Mouse (Mus musculus): Measurements from ENCODE around the gene Fgd3.

The Fgd3 gene

DNA sequence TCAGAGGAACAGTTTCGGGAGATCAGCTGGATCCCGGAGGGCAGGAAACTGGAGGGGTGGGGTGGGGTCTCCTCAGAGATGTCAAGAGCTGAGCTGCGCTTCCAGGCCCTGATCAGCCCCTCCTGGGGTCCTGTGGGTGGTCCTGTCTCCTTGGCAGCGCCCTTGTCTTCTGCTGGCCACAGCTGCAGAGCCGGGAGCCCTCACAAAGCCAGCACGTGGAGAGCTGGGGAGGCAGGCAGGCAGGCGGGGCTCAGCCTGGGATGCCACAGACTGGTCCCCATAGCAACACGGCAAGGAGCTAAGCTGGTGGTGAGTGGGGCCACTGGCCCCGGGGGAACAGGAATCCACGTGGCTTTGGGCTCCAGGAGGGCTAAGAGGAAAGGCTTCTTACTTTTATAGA, at the start of gene Fgd3:
TSS of gene Fgd3 (minus strand) at position 272 of the 400 bp plus-strand sequence.
- no peak for DNase-seq

GRCm38 (mm10) chr13:49369404-49369803, 49.3 kb upstream of the Fgd3 start:
- DNase-seq, result no peak

DNA sequence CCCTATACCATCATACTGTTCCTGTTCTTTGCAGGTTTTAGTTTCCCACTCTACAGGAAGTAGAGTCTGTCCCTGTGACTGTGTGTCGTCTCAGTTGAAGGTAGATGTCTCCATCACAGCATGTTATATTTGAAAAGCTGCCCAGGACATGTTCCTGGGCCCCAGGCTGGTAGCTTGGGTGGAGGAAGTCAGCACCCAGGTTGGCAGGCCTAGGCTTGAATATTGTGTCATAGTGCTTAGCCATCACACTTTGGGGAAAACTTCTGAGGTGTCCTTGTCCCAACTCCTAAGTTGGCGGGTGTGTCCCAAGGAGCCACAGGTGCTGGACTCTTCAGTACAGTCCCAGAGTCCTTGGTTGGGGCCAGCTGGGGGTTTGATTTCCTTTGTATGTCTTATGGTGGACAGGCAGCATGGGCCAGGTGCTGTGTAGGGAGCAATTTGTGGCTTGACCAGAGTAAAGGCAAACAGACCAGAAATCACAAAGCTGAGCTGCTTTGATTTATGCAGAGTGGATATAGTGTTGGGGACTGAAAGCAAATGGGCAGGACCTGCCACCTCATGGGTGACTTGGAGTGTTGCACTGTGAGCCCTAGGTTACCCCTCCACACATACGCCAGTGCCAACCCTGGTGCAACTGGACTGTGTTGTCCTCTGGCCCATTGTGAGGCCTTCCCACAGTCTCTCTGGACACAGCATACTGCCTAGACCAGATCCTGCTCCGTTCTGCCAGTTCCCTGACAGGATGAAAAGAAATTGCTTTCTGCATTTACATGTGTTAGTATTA, 47.7 kb upstream of the Fgd3 start:
- DNase-seq, result no peak

- DNase-seq, result no peak
Observed at GRCm38 (mm10) chr13:49364716-49365115, 44.6 kb upstream of the Fgd3 start.

DNA sequence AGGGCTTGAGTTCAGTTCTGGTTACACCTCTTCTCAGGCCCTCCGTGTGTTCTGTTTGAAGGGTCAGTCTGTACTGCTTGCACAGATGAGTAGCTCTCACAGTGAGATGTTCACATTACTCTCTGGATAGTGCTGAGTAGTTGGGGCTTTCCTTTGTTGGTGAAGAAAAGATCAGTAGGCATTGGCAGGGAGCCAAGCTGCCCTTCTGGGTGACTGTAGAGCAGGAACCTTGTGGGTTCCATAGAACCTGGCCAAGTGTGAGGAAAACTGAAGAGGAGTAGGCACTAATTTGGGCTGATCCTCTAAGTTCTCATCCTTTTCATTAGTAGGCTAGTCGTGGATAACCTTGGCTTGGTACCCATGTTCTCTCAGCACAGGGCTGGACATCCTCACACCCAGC, 42.7 kb upstream of the Fgd3 start:
- no peak for DNase-seq

DNA sequence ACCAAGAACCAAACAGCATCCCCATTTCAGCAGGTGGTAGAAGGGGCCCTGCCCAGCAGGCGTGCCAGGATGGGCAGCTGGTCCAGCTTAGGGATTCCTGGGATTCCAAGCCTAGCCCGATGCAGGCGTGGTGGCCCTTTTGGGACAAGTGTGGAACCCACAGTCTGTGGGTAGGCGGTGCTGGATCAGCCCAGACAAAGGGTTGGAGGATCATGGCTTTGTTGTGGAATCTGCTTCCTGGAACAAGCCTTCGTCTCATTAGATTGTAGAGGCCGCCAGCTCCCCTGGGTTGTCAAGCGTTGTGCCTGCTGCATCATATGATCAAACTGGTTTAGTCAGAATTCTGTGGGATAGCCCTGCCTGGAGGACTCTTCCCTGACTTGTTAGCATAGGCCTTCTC, 42.3 kb upstream of the Fgd3 start:
- no peak for DNase-seq

DNA sequence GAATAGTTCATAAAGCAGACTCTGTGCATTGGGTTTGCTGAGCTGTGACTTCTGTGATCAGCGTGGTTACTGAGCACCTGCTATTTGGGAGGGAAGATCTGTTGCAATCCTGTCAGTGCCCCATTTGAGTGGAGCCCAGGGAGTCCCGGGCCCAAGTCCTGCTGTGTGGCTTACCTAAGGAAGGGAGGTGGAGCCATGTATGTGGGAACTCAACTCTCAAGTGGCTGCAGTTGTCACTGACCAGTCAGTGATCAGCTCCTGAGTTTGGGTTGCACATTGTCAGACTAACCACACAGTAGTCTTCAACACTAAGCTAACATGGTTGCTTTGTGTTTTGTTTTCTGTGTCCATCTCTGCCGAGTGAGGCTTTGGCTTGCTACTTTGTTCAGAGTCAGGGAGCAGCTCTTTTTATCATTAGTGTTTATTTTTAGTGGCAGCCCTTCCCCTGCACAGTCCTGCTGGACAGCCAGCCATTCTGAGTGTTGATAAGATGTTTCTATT, 40.8 kb upstream of the Fgd3 start:
- no peak for DNase-seq

- DNase-seq, result no peak
Observed at GRCm38 (mm10) chr13:49358184-49358583, 38.1 kb upstream of the Fgd3 start.

GRCm38 (mm10) chr13:49357367-49358026, 37.4 kb upstream of the Fgd3 start:
- no peak for DNase-seq

- DNase-seq, result no peak
Observed at GRCm38 (mm10) chr13:49356090-49356489, 36.0 kb upstream of the Fgd3 start.

- no peak for DNase-seq
Observed at GRCm38 (mm10) chr13:49355461-49356061, 35.5 kb upstream of the Fgd3 start.

DNA sequence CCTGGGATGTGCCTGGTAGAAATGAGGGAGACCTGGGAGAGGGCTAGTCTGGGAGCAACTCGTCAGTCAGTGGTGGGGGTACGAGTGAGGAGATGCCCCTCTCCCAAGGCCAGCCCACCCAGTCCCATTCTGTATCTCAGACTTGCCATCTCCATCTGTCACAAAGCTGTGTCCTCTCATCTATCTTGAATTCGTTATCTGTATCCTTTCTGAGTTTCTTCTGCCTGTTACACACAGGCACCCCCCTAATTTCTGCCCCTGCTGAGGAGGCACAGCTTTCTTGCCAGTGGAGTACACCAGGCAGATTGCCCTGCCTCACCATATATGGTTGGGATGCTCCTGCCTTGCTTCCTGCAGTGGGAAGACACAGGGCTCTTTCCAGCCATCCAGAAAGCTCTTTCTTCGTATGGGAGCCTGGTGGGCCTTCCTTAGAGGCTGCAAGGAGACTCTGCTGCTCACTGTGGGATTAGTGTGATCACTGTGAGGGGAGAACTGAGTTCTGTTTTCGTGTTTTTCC, 33.9 kb upstream of the Fgd3 start:
- no peak for DNase-seq

GRCm38 (mm10) chr13:49353422-49353821, 33.3 kb upstream of the Fgd3 start:
- DNase-seq, result no peak

GRCm38 (mm10) chr13:49352581-49353159, 32.6 kb upstream of the Fgd3 start:
- DNase-seq, result no peak

- DNase-seq, result no peak
Observed at GRCm38 (mm10) chr13:49349836-49350505, 29.9 kb upstream of the Fgd3 start.

- peak in 1 of 2 experiments; percentile 39 for DNase-seq
Observed at GRCm38 (mm10) chr13:49349335-49349734, 29.2 kb upstream of the Fgd3 start.

- no peak for DNase-seq
Observed at GRCm38 (mm10) chr13:49348522-49348921, 28.4 kb upstream of the Fgd3 start.

GRCm38 (mm10) chr13:49345476-49345875, 25.4 kb upstream of the Fgd3 start:
- no peak for DNase-seq

GRCm38 (mm10) chr13:49344567-49344966, 24.5 kb upstream of the Fgd3 start:
- no peak for DNase-seq

DNA sequence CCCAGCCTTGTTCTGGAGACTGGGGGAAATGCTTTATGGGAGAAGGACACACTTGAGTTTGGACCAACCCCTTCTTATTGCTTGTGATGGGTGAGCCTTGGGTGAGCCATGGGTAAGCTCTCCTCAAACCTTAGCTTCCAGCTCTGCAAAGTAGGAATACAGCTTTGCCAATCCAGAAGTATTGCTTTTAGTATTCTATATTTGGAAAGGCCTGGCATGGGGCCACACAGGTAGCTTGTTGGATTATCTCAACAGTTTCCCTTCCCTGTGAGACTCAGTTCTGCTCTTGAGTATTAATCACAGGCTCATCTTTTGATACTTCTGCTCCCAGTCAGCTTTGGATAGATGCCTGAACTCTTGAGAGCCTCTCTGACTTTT, 22.6 kb upstream of the Fgd3 start:
- no peak for DNase-seq

DNA sequence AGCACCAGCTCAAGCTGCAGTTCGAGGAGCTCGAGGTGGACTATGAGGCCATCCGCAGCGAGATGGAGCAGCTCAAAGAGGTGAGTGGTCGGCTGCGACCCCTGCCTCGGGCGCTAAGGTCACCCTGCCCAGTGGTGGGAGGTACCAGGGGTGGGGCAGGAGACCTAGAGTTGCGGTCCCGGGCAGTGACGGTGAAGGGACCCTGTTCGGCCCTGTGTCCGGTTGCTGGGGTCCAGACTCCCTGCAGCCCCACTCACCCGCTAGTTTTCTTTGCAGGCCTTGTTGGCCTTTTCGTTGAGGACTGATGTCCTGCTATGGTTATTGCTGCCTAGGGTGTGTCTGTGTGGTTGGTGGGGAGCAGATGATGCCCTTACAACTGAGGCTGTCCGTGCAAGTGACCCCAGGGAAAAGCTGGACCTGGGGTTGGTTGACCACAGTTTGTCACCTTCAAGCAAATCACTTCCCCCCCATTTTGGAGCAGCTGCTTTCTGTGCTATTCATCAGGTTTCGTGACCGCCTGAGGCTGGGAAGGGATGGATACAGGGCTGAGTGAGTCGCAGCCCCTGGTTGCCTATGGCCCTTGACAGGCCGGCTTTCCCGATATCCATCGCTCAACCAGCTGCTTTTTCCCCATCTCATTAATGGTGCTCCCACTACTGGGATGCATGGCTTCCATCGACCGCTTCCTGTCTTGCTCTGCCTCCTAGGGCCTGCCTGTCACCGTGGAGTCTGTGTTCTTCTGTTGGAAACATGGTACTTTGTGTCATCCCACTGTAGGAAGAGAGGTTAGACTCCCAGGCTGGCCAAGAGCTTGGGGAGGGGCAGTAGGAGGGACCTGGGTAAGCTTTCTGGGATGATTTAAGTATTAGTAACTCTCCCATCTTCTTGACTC, 22.0 kb upstream of the Fgd3 start:
- no peak for DNase-seq

Data from thymus, postnatal 36 days (tissue).